Mouse (Mus musculus): ENCODE results near the gene Ift20.
"Not testable (repeated sequence)": the region's sequence is repeated elsewhere in the genome, so short reads cannot be mapped to it uniquely, and the experiment has no call there.

Gene Ift20

DNA sequence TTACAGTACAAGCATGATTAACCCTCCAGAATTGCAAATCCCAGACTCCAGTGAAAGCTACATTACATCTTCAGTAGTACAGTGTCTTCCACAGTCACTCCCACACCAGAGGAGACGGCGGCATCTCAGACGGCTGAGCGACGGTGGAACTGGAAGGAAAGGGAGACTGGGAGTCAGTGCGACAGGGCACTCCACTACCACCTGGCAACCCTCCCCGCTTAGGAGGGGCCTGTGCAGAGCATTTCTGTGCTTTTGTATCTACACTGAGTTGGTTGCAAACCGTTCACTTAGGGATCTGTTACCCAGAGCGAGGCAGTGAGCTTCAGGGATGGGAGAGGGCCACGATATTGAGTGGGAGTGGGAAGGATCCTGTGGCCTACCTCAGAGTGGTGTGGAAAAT, 32.7 kb downstream of the Ift20 start:
- DNase-seq: no peak

DNA sequence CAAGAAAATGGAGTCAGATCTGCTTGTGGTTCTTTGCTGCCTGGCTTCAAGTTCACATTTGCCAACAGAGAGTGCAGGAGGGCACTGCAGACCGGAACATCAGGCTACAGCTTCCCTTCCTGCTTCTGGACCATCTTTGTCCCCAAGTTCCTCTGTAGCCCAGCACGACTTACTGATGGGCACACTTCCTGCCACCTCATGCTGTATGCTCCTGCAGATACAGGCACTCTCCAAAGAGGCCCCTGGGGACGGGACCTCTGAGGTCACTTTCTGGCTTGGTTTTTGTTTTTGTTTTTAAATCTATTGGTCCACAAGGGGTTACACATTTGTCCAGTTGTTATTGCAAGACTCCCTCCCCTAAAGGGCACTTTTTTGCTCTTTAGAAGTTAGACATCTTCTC, 33.6 kb downstream of the Ift20 start:
- DNase-seq: no peak

DNA sequence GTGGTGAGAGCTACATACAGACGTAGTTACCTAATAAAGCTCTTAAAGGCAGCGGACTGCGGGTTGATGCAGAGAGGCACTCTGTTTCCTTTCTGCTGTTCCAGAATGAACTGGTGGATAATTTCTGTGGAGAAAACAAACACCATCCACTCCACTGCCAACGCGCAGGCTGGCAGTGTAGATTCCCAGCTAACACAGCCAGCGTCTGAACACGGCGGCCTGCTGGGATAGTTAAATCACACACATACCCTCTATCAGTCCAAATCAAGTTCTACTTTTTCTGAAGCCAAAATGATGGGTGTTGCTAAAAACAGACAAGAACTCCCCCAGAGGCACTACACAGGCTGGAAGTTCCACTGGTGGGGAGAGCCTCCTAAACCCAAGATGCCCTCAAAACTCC, 35.3 kb downstream of the Ift20 start:
- no peak for DNase-seq

GRCm38 (mm10) chr11:78571854-78572253, 35.7 kb downstream of the Ift20 start:
- DNase-seq: no peak

DNA sequence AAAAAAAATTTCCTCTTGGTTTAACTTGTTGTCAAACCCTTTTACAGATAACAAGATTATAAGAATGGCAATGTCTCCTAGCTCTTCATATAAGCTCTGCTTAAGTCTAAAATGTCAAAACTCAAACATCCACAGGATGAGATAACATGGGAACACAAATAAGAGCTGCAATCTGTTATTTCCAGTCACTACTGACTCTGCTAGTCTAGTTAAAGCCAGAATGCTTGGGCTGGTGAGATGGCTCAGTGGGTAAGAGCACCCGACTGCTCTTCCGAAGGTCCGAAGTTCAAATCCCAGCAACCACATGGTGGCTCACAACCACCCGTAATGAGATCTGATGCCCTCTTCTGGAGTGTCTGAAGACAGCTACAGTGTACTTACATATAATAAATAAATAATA, 37.9 kb downstream of the Ift20 start:
- not testable (repeated sequence) for DNase-seq

GRCm38 (mm10) chr11:78574536-78574935, 38.4 kb downstream of the Ift20 start:
- no peak for DNase-seq

- DNase-seq: no peak
Observed at GRCm38 (mm10) chr11:78574975-78575374, 38.8 kb downstream of the Ift20 start.

DNA sequence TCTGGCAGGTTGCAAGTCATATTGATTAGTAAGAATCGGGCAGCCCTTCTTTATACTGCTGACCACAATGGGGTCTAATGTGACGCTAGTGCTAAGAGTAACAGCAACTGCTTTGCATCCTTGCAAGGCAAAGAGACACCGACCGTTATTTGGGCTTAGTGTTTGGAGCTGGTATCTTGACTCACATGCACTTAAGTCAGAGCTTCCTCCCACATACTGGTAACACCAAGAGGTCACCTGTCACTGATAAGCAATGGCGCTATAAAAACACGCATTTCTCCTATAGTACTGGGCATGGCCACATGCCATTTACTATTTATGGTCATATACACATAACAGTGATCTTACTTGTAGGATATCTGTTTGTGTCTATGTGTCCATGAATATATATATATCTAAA, 46.7 kb downstream of the Ift20 start:
- DNase-seq: no peak

DNA sequence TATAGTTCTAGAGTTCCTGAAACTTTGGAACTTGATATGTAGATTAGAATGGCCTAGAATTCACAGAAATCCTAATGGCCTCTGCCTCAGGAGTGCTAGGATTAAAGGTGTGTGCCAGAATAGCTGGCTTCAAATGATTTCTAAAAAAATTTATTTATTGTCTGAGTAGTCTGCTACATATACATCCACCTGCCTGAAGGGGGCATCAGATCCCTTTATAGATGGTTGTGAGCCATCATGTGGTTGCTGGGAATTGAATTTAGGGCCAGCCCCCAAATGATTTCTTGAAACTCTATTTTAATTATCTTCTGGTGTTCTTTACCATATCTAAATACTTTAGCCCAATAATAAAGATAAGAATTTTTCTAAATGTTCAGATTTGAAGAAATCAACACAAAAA, 49.9 kb downstream of the Ift20 start:
- DNase-seq: peak; percentile 25

DNA sequence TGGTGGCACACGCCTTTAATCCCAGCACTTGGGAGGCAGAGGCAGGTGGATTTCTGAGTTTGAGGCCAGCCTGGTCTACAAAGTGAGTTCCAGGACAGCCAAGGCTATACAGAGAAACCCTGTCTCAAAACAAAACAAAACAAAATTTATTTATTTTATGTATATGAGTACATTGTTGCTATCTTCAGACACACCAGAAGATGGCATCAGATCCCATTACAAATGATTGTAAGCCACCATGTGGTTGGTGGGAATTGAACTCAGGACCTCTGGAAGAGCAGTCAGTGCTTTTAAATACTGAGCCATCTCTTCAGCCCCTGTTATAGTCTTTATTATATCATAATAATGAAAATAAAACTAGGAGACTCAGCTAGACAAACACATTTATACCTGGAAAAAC, 51.5 kb downstream of the Ift20 start:
- not testable (repeated sequence) for DNase-seq
